Mouse (Mus musculus) MEL (cell line): ENCODE data around the gene Camk1d.

Experiments used
- EP300 ChIP-seq, 2 experiments: IDR thresholded peaks; 2 replicates each; pipeline ENCODE4 v1.6.1; 2011; ENCODE audit warnings: improper control_type of control experiment in 2 of 2, low read length in 2 of 2, low read depth in 1 of 2, mild to moderate bottlenecking in 1 of 2
- MAX ChIP-seq: IDR thresholded peaks from 2 replicates; pipeline ENCODE4 v1.6.1; 2011; ENCODE audit warnings: low read length, improper control_type of control experiment
- MEF2A ChIP-seq: IDR thresholded peaks from 2 replicates; pipeline ENCODE4 v1.6.1; 2014; ENCODE audit warnings: low read depth, mild to moderate bottlenecking, inconsistent platforms, low read length, improper control_type of control experiment; ENCODE audit not compliant: poor library complexity, insufficient replicate concordance, severe bottlenecking; ENCODE audit errors: extremely low read depth
- POLR2A ChIP-seq, 2 experiments: IDR thresholded peaks; 2 replicates each; pipeline ENCODE4 v1.6.1; 2011 to 2012; ENCODE audit warnings: low read length in 2 of 2, mild to moderate bottlenecking in 2 of 2, control low read depth in 1 of 2, improper control_type of control experiment in 1 of 2, low read depth in 1 of 2, moderate library complexity in 1 of 2; ENCODE audit not compliant: control insufficient read depth in 1 of 2, insufficient read depth in 1 of 2, poor library complexity in 1 of 2
- RAD21 ChIP-seq: IDR thresholded peaks from 2 replicates; pipeline ENCODE4 v1.6.1; 2011; ENCODE audit warnings: mild to moderate bottlenecking, low read depth, low read length, improper control_type of control experiment
- SIN3A ChIP-seq: IDR thresholded peaks from 2 replicates; pipeline ENCODE4 v1.6.1; 2012; ENCODE audit warnings: low read length, improper control_type of control experiment, inconsistent platforms
- USF1 ChIP-seq: IDR thresholded peaks from 2 replicates; pipeline ENCODE4 v1.6.1; 2014; ENCODE audit warnings: low read depth, mild to moderate bottlenecking, inconsistent platforms, low read length, improper control_type of control experiment, moderate library complexity

DNA sequence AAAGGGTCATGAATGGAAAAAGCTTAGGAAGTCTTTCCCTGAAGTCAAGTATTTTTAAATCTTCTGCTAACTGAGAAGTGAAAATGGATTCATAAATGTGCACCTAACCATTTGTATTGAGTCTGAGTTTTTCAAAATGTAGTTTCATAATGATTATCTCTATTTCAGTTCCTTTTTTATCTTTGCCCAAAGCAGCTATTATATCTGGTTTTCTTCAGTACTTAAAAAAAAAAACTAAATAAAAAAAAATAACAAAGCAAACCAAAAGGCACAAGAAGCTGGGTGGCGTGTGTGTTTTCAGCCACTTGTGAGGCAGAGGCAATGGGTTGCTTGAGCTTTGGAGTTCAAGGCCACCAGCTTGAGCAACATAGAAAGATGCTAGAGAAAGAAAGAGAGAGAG lies 26.6 kb upstream of the Camk1d start:
- TF ChIP-seq USF1 (no peak), MEF2A (no peak), RAD21 (no peak), EP300 (IDR thresholded peaks at IDR 0.05; ENCODE audit: low read depth in 1 of 2, low read length in 2 of 2) (no peak), MAX (no peak), POLR2A (IDR thresholded peaks at IDR 0.05; ENCODE audit: control insufficient read depth in 1 of 2, insufficient read depth in 1 of 2, low read depth in 1 of 2, low read length in 2 of 2, poor library complexity in 1 of 2) (no peak), SIN3A (no peak)
